Mouse (Mus musculus): ENCODE results near the gene Clic3. TPM values are rescaled to one million over a fixed set of nuclear protein-coding genes. Genes with fewer than 3 reads are reported as not detected.

The Clic3 gene
- polyA plus RNA-seq, 1 experiment from 2014 or later: 26.5 TPM

GRCm38 (mm10) chr2:25429435-25430180, 27.0 kb upstream of the Clic3 start:
- H3K9ac ChIP-seq: no peak overlapping the region

GRCm38 (mm10) chr2:25430395-25431233, 26.0 kb upstream of the Clic3 start:
- Histone ChIP-seq H3K27me3 (replicated peaks) (peaks cover 12% of the 10 kb centered on the region; the same call in 1 of the 2 replicates), H3K9me3 (no peaks in the 10 kb centered on the region), H3K27ac (no peak overlapping the region), H3K36me3 (no peaks in the 10 kb centered on the region), H3K4me1 (peaks cover 5% of the 10 kb centered on the region; the same call in 1 of the 2 replicates), H3K9ac (no peak overlapping the region), H3K4me3 (replicated peaks) (no peak overlapping the region), H3K4me2 (no peak overlapping the region)
- ATAC-seq (ENCODE audit: insufficient read depth, low FRiP score, low read depth): no peak
- WGBS: 75% methylated on average over 17 of the region's 17 CpGs

More at GRCm38 (mm10) chr2:25429435-25430180, 27.0 kb upstream of the Clic3 start:
- H3K27ac ChIP-seq: no peak overlapping the region
- no peak overlapping the region for H3K4me2 ChIP-seq
- peaks cover 5% of the 10 kb centered on the region; the same call in 1 of the 2 replicates for H3K4me1 ChIP-seq
- ATAC-seq (ENCODE audit: insufficient read depth, low FRiP score, low read depth): no peak
- H3K27me3 ChIP-seq (replicated peaks): peaks cover 22% of the 10 kb centered on the region; the same call in 1 of the 2 replicates
- no peaks in the 10 kb centered on the region for H3K9me3 ChIP-seq
- no peak overlapping the region for H3K4me3 ChIP-seq (replicated peaks)
- WGBS: 72% methylated on average over 5 of the region's 5 CpGs
- H3K36me3 ChIP-seq: no peaks in the 10 kb centered on the region

- H3K9me3 ChIP-seq: no peaks in the 10 kb centered on the region
- peaks cover 4% of the 10 kb centered on the region; the same call in 1 of the 2 replicates for H3K27me3 ChIP-seq (replicated peaks)
- H3K9ac ChIP-seq: no peak overlapping the region
- H3K4me3 ChIP-seq (replicated peaks): no peak overlapping the region
- no peak overlapping the region for H3K4me2 ChIP-seq
- WGBS: 73% methylated on average over 6 of the region's 6 CpGs
- H3K36me3 ChIP-seq: no peaks in the 10 kb centered on the region
- H3K4me1 ChIP-seq: peaks cover 5% of the 10 kb centered on the region; the same call in 1 of the 2 replicates
- no peak overlapping the region for H3K27ac ChIP-seq
- no peak for ATAC-seq (ENCODE audit: insufficient read depth, low FRiP score, low read depth)
Observed at GRCm38 (mm10) chr2:25431308-25431855, 25.3 kb upstream of the Clic3 start.

GRCm38 (mm10) chr2:25432326-25433098, 24.1 kb upstream of the Clic3 start:
- H3K36me3 ChIP-seq: no peaks in the 10 kb centered on the region
- H3K27me3 ChIP-seq (replicated peaks): no peaks in the 10 kb centered on the region
- peaks cover 5% of the 10 kb centered on the region; the same call in 1 of the 2 replicates for H3K4me1 ChIP-seq
- ATAC-seq (ENCODE audit: insufficient read depth, low FRiP score, low read depth): no peak
- H3K4me2 ChIP-seq: no peak overlapping the region
- no peak overlapping the region for H3K4me3 ChIP-seq (replicated peaks)
- no peak overlapping the region for H3K9ac ChIP-seq
- H3K27ac ChIP-seq: no peak overlapping the region
- H3K9me3 ChIP-seq: no peaks in the 10 kb centered on the region
- 78% methylated on average over 11 of the region's 11 CpGs for WGBS

GRCm38 (mm10) chr2:25433101-25433500, 23.5 kb upstream of the Clic3 start:
- Histone ChIP-seq H3K27ac (no peak overlapping the region), H3K4me2 (no peak overlapping the region), H3K9me3 (no peaks in the 10 kb centered on the region), H3K36me3 (0 out of 2 replicates have a peak, but pooled peaks cover 2% of the 10 kb centered on the region), H3K4me1 (peaks cover 5% of the 10 kb centered on the region; the same call in 1 of the 2 replicates), H3K9ac (no peak overlapping the region), H3K27me3 (replicated peaks) (no peaks in the 10 kb centered on the region), H3K4me3 (replicated peaks) (no peak overlapping the region)
- 91% methylated on average over 17 of the region's 17 CpGs for WGBS
- ATAC-seq (ENCODE audit: insufficient read depth, low FRiP score, low read depth): no peak

GRCm38 (mm10) chr2:25434292-25434691, 22.3 kb upstream of the Clic3 start:
- Histone ChIP-seq H3K4me2 (no peak overlapping the region), H3K4me3 (replicated peaks) (no peak overlapping the region), H3K9me3 (no peaks in the 10 kb centered on the region), H3K27ac (no peak overlapping the region), H3K36me3 (0 out of 2 replicates have a peak, but pooled peaks cover 5% of the 10 kb centered on the region), H3K4me1 (no peaks in the 10 kb centered on the region), H3K9ac (no peak overlapping the region), H3K27me3 (replicated peaks) (no peaks in the 10 kb centered on the region)
- no peak for ATAC-seq (ENCODE audit: insufficient read depth, low FRiP score, low read depth)
- 86% methylated on average over 8 of the region's 8 CpGs for WGBS

- WGBS: 89% methylated on average over 10 of the region's 10 CpGs
- no peaks in the 10 kb centered on the region for H3K9me3 ChIP-seq
- H3K27ac ChIP-seq: no peak overlapping the region
- no peak overlapping the region for H3K4me2 ChIP-seq
- ATAC-seq (ENCODE audit: insufficient read depth, low FRiP score, low read depth): no peak
- 0 out of 2 replicates have a peak, but pooled peaks cover 5% of the 10 kb centered on the region for H3K36me3 ChIP-seq
- H3K27me3 ChIP-seq (replicated peaks): no peaks in the 10 kb centered on the region
- H3K4me1 ChIP-seq: no peaks in the 10 kb centered on the region
- no peak overlapping the region for H3K4me3 ChIP-seq (replicated peaks)
- H3K9ac ChIP-seq: no peak overlapping the region
Observed at GRCm38 (mm10) chr2:25436286-25436820, 20.3 kb upstream of the Clic3 start.

GRCm38 (mm10) chr2:25441067-25441466, 15.6 kb upstream of the Clic3 start:
- Histone ChIP-seq H3K9me3 (no peaks in the 10 kb centered on the region), H3K27ac (no peak overlapping the region), H3K4me3 (replicated peaks) (no peak overlapping the region), H3K9ac (no peak overlapping the region), H3K36me3 (0 out of 2 replicates have a peak, but pooled peaks cover 5% of the 10 kb centered on the region), H3K4me1 (no peaks in the 10 kb centered on the region), H3K27me3 (replicated peaks) (no peaks in the 10 kb centered on the region), H3K4me2 (no peak overlapping the region)
- WGBS: 84% methylated on average over 20 of the region's 20 CpGs
- ATAC-seq (ENCODE audit: insufficient read depth, low FRiP score, low read depth): no peak

GRCm38 (mm10) chr2:25442682-25443081, 14.0 kb upstream of the Clic3 start:
- ATAC-seq (ENCODE audit: insufficient read depth, low FRiP score, low read depth): no peak
- no peak overlapping the region for H3K9ac ChIP-seq
- 92% methylated on average over 14 of the region's 14 CpGs for WGBS
- H3K4me3 ChIP-seq (replicated peaks): no peak overlapping the region
- H3K4me1 ChIP-seq: no peaks in the 10 kb centered on the region
- H3K27ac ChIP-seq: no peak overlapping the region
- H3K9me3 ChIP-seq: no peaks in the 10 kb centered on the region
- no peaks in the 10 kb centered on the region for H3K27me3 ChIP-seq (replicated peaks)
- 0 out of 2 replicates have a peak, but pooled peaks cover 5% of the 10 kb centered on the region for H3K36me3 ChIP-seq
- H3K4me2 ChIP-seq: no peak overlapping the region

GRCm38 (mm10) chr2:25450853-25451647, 5.6 kb upstream of the Clic3 start:
- no peak overlapping the region for H3K4me2 ChIP-seq
- H3K4me1 ChIP-seq: no peaks in the 10 kb centered on the region
- H3K27me3 ChIP-seq (replicated peaks): no peaks in the 10 kb centered on the region
- no peak overlapping the region for H3K27ac ChIP-seq
- no peak overlapping the region for H3K9ac ChIP-seq
- no peaks in the 10 kb centered on the region for H3K36me3 ChIP-seq
- no peaks in the 10 kb centered on the region for H3K9me3 ChIP-seq
- ATAC-seq (ENCODE audit: insufficient read depth, low FRiP score, low read depth): no peak
- no peak overlapping the region for H3K4me3 ChIP-seq (replicated peaks)
- WGBS: 81% methylated on average over 8 of the region's 8 CpGs

Measured in stomach, embryonic 15.5 days (tissue).